Mouse (Mus musculus): Measurements from ENCODE around the gene Tmem231. TPM values are rescaled to one million over a fixed set of nuclear protein-coding genes. Genes with fewer than 3 reads are reported as not detected.

Gene Tmem231
- polyA plus RNA-seq (2017; shearing (Covaris generic)): 2.3 TPM

GRCm38 (mm10) chr8:111933348-111934076 is at the start of gene Tmem231:
Gene Tmem231, minus strand, starts transcription at chr8:111933881.

GRCm38 (mm10) chr8:111940171-111941100 is 6.8 kb upstream of the Tmem231 start, which contains the start of gene Gabarapl2:
Gene Gabarapl2, plus strand, starts transcription at chr8:111940703.

GRCm38 (mm10) chr8:111909621-111910450 is 23.8 kb downstream of the Tmem231 start, which contains the start of gene Chst5:
Gene Chst5, minus strand, starts transcription at chr8:111910447.

GRCm38 (mm10) chr8:111876355-111876948 is 57.2 kb downstream of the Tmem231 start, which contains the start of gene Tmem170:
Gene Tmem170, minus strand, starts transcription at chr8:111876750.

Other genes starting within 250 kb of the Tmem231 start
- not detected for gene Ctrb1, start 242.9 kb downstream of the Tmem231 start, polyA plus RNA-seq (2017; shearing (Covaris generic))
- gene Bcar1, start 190.1 kb downstream of the Tmem231 start, polyA plus RNA-seq (2017; shearing (Covaris generic)): 0.36 TPM
- gene Cfdp1, start 79.6 kb downstream of the Tmem231 start, polyA plus RNA-seq (2017; shearing (Covaris generic)): 98.7 TPM
- gene Tmem170, start 57.1 kb downstream of the Tmem231 start, polyA plus RNA-seq (2017; shearing (Covaris generic)): 1.2 TPM
- not detected for gene Chst5, start 23.4 kb downstream of the Tmem231 start, polyA plus RNA-seq (2017; shearing (Covaris generic))
- gene Gabarapl2, start 6.8 kb upstream of the Tmem231 start, polyA plus RNA-seq (2017; shearing (Covaris generic)): 334 TPM
- gene Adat1, start 58.4 kb upstream of the Tmem231 start, polyA plus RNA-seq (2017; shearing (Covaris generic)): 8.9 TPM
- gene Kars, start 77.4 kb upstream of the Tmem231 start, polyA plus RNA-seq (2017; shearing (Covaris generic)): 125 TPM
- 18.4 TPM for gene Terf2ip, start 77.5 kb upstream of the Tmem231 start, polyA plus RNA-seq (2017; shearing (Covaris generic))
- not detected for gene Gm6793, start 81.2 kb upstream of the Tmem231 start, polyA plus RNA-seq (2017; shearing (Covaris generic))